Mouse (Mus musculus) MEL (cell line): Measurements from ENCODE around the gene Fbn1. TPM values are rescaled to one million over a fixed set of nuclear protein-coding genes. Genes with fewer than 3 reads are reported as not detected.

Experiments used
- DNase-seq: peaks from one replicate; pipeline ENCODE4 v3.0.0; 2011; ENCODE audit warnings: low read depth, low spot score
- H3K27ac ChIP-seq: 2 replicates; pipeline ENCODE4 v1.5.1; 2012; ENCODE audit warnings: low read depth, mild to moderate bottlenecking, control low read depth, low read length, moderate library complexity; ENCODE audit not compliant: control insufficient read depth
- H3K27me3 ChIP-seq, 2 experiments: fragments of 150-350 bp in 1 of 2; sonication (generic) in 1 of 2; 2 replicates each; pipeline ENCODE4 v1.6.1; 2012; ENCODE audit warnings: low read length in 2 of 2, mild to moderate bottlenecking in 2 of 2, improper control_type of control experiment in 1 of 2, moderate library complexity in 1 of 2; ENCODE audit not compliant: insufficient read depth in 2 of 2, control insufficient read depth in 1 of 2
- H3K36me3 ChIP-seq, 2 experiments: 2 replicates each; pipeline ENCODE4 v1.6.1; 2012 to 2014; ENCODE audit warnings: low read length in 2 of 2, improper control_type of control experiment in 1 of 2, inconsistent platforms in 1 of 2, mild to moderate bottlenecking in 1 of 2; ENCODE audit not compliant: insufficient read depth in 2 of 2, control insufficient read depth in 1 of 2
- H3K4me1 ChIP-seq, 2 experiments: fragments of 150-350 bp in 1 of 2; sonication (generic) in 1 of 2; 2 replicates each; pipeline ENCODE4 v1.6.1; 2012; ENCODE audit warnings: low read length in 2 of 2, improper control_type of control experiment in 1 of 2, mild to moderate bottlenecking in 1 of 2; ENCODE audit not compliant: insufficient read depth in 2 of 2, control insufficient read depth in 1 of 2
- H3K4me3 ChIP-seq, 2 experiments: fragments of 150-350 bp in 1 of 2; sonication (generic) in 1 of 2; 2 replicates each; pipeline ENCODE4 v1.5.1; 2012; ENCODE audit warnings: low read depth in 2 of 2, low read length in 2 of 2, mild to moderate bottlenecking in 2 of 2, moderate library complexity in 2 of 2, control low read depth in 1 of 2, improper control_type of control experiment in 1 of 2; ENCODE audit not compliant: control insufficient read depth in 1 of 2, insufficient read depth in 1 of 2
- H3K79me2 ChIP-seq: 2 replicates; pipeline ENCODE4 v1.6.1; 2012; ENCODE audit warnings: mild to moderate bottlenecking, low read length, moderate library complexity; ENCODE audit not compliant: control insufficient read depth, poor library complexity, insufficient read depth
- H3K9ac ChIP-seq: 2 replicates; pipeline ENCODE4 v1.6.1; 2012; ENCODE audit warnings: low read depth, mild to moderate bottlenecking, control low read depth, low read length, moderate library complexity; ENCODE audit not compliant: control insufficient read depth, poor library complexity, severe bottlenecking
- H3K9me3 ChIP-seq: fragments of 150-350 bp; sonication (generic); replicated peaks from 2 replicates; pipeline ENCODE4 v1.6.1; 2012; ENCODE audit warnings: mild to moderate bottlenecking, low read length, improper control_type of control experiment, moderate library complexity; ENCODE audit not compliant: insufficient read depth
- CHD1 ChIP-seq: IDR thresholded peaks from 2 replicates; pipeline ENCODE4 v1.6.1; 2012; ENCODE audit warnings: low read depth, mild to moderate bottlenecking, inconsistent platforms, low read length, improper control_type of control experiment
- CTCF ChIP-seq, 3 experiments: IDR thresholded peaks in 2 of 3; conservative IDR thresholded peaks in 1 of 3; 2 replicates each; pipeline ENCODE4 v1.5.1; 2011 to 2012; ENCODE audit warnings: low read length in 3 of 3, low read depth in 2 of 3, mild to moderate bottlenecking in 2 of 3, improper control_type of control experiment in 1 of 3, inconsistent platforms in 1 of 3, mixed read lengths in 1 of 3, moderate library complexity in 1 of 3; ENCODE audit not compliant: control insufficient read depth in 1 of 3, insufficient read depth in 1 of 3, poor library complexity in 1 of 3, severe bottlenecking in 1 of 3
- E2F4 ChIP-seq: IDR thresholded peaks from 2 replicates; pipeline ENCODE4 v1.6.1; 2011; ENCODE audit warnings: low read depth, low read length, improper control_type of control experiment, borderline replicate concordance
- EP300 ChIP-seq, 2 experiments: IDR thresholded peaks; 2 replicates each; pipeline ENCODE4 v1.6.1; 2011; ENCODE audit warnings: improper control_type of control experiment in 2 of 2, low read length in 2 of 2, low read depth in 1 of 2, mild to moderate bottlenecking in 1 of 2
- ETS1 ChIP-seq: IDR thresholded peaks from 2 replicates; pipeline ENCODE4 v1.6.1; 2012; ENCODE audit warnings: low read depth, mild to moderate bottlenecking, inconsistent platforms, low read length, improper control_type of control experiment, moderate library complexity
- GATA1 ChIP-seq: IDR thresholded peaks from 2 replicates; pipeline ENCODE4 v1.6.1; 2011; ENCODE audit warnings: low read depth, low read length, improper control_type of control experiment
- HCFC1 ChIP-seq: IDR thresholded peaks from 2 replicates; pipeline ENCODE4 v1.6.1; 2012; ENCODE audit warnings: low read depth, mild to moderate bottlenecking, inconsistent platforms, low read length, improper control_type of control experiment, moderate library complexity
- MAX ChIP-seq: IDR thresholded peaks from 2 replicates; pipeline ENCODE4 v1.6.1; 2011; ENCODE audit warnings: low read length, improper control_type of control experiment
- MAZ ChIP-seq: IDR thresholded peaks from 2 replicates; pipeline ENCODE4 v1.6.1; 2012; ENCODE audit warnings: low read depth, mild to moderate bottlenecking, inconsistent platforms, low read length, improper control_type of control experiment
- MXI1 ChIP-seq: IDR thresholded peaks from 2 replicates; pipeline ENCODE4 v1.6.1; 2011; ENCODE audit warnings: mild to moderate bottlenecking, low read depth, low read length, improper control_type of control experiment
- MYB ChIP-seq: IDR thresholded peaks from 2 replicates; pipeline ENCODE4 v1.6.1; 2011; ENCODE audit warnings: mild to moderate bottlenecking, low read depth, low read length, improper control_type of control experiment
- MYC ChIP-seq: IDR thresholded peaks from 2 replicates; pipeline ENCODE4 v1.6.1; 2011; ENCODE audit warnings: low read depth, mild to moderate bottlenecking, low read length, improper control_type of control experiment, moderate library complexity
- NRF1 ChIP-seq: IDR thresholded peaks from 2 replicates; pipeline ENCODE4 v1.6.1; 2014; ENCODE audit warnings: low read depth, mild to moderate bottlenecking, inconsistent platforms, low read length, improper control_type of control experiment, moderate library complexity; ENCODE audit not compliant: poor library complexity, insufficient read depth, severe bottlenecking
- POLR2A ChIP-seq, 2 experiments: IDR thresholded peaks; 2 replicates each; pipeline ENCODE4 v1.6.1; 2011 to 2012; ENCODE audit warnings: low read length in 2 of 2, mild to moderate bottlenecking in 2 of 2, control low read depth in 1 of 2, improper control_type of control experiment in 1 of 2, low read depth in 1 of 2, moderate library complexity in 1 of 2; ENCODE audit not compliant: control insufficient read depth in 1 of 2, insufficient read depth in 1 of 2, poor library complexity in 1 of 2
- POLR2AphosphoS2 ChIP-seq: IDR thresholded peaks from 2 replicates; pipeline ENCODE4 v1.6.1; 2011; ENCODE audit warnings: low read length, improper control_type of control experiment
- POLR2AphosphoS5 ChIP-seq: IDR thresholded peaks from 2 replicates; pipeline ENCODE4 v1.6.1; 2012; ENCODE audit warnings: low read depth, borderline replicate concordance, mild to moderate bottlenecking, inconsistent platforms, low read length, moderate library complexity, mixed read lengths
- RCOR1 ChIP-seq: IDR thresholded peaks from 2 replicates; pipeline ENCODE4 v1.6.1; 2012; ENCODE audit warnings: low read depth, mild to moderate bottlenecking, inconsistent platforms, low read length, improper control_type of control experiment
- SMC3 ChIP-seq: IDR thresholded peaks from 2 replicates; pipeline ENCODE4 v1.6.1; 2011; ENCODE audit warnings: low read depth, low read length, improper control_type of control experiment
- TAL1 ChIP-seq: IDR thresholded peaks from 2 replicates; pipeline ENCODE4 v1.6.1; 2012; ENCODE audit warnings: mild to moderate bottlenecking, inconsistent platforms, low read length, moderate library complexity, mixed read lengths
- TBP ChIP-seq: IDR thresholded peaks from 2 replicates; pipeline ENCODE4 v1.8.0; 2011; ENCODE audit warnings: low read depth, low read length, improper control_type of control experiment
- UBTF ChIP-seq: IDR thresholded peaks from 2 replicates; pipeline ENCODE4 v1.6.1; 2012; ENCODE audit warnings: low read depth, mild to moderate bottlenecking, inconsistent platforms, low read length, improper control_type of control experiment, moderate library complexity, borderline replicate concordance; ENCODE audit not compliant: insufficient read depth
- USF1 ChIP-seq: IDR thresholded peaks from 2 replicates; pipeline ENCODE4 v1.6.1; 2014; ENCODE audit warnings: low read depth, mild to moderate bottlenecking, inconsistent platforms, low read length, improper control_type of control experiment, moderate library complexity
- ZC3H11A ChIP-seq: IDR thresholded peaks from 2 replicates; pipeline ENCODE4 v1.6.1; 2012; ENCODE audit warnings: low read depth, mild to moderate bottlenecking, inconsistent platforms, low read length, improper control_type of control experiment
- ZKSCAN1 ChIP-seq: IDR thresholded peaks from 2 replicates; pipeline ENCODE4 v1.6.1; 2012; ENCODE audit warnings: low read depth, mild to moderate bottlenecking, inconsistent platforms, low read length, improper control_type of control experiment, moderate library complexity
- ZNF384 ChIP-seq: IDR thresholded peaks from 2 replicates; pipeline ENCODE4 v1.6.1; 2012; ENCODE audit warnings: low read depth, mild to moderate bottlenecking, inconsistent platforms, low read length, improper control_type of control experiment
- polyA plus RNA-seq, 2 experiments: library from polyadenylated mRNA; stranded (reverse) in 1 of 2; unstranded in 1 of 2; fragments of >175 nt in 1 of 2; fragments of >200 nt in 1 of 2; gene quantifications; 2 replicates each; pipeline versions ENCODE4 v1.2.1 to v1.2.4; 2012; ENCODE audit warnings: low replicate concordance in 2 of 2, low read depth in 1 of 2; ENCODE audit not compliant: insufficient read length in 2 of 2, insufficient read depth in 1 of 2, missing spikeins in 1 of 2
- total RNA-seq: library from RNA; depleted of rRNA; stranded (reverse); fragments of 300-350 nt; gene quantifications from 2 replicates; pipeline ENCODE4 v1.2.3, GENCODE M21; 2012

Fbn1 gene
- total and polyA plus RNA-seq, 3 experiments = 0.01 TPM; not detected in 2

DNA sequence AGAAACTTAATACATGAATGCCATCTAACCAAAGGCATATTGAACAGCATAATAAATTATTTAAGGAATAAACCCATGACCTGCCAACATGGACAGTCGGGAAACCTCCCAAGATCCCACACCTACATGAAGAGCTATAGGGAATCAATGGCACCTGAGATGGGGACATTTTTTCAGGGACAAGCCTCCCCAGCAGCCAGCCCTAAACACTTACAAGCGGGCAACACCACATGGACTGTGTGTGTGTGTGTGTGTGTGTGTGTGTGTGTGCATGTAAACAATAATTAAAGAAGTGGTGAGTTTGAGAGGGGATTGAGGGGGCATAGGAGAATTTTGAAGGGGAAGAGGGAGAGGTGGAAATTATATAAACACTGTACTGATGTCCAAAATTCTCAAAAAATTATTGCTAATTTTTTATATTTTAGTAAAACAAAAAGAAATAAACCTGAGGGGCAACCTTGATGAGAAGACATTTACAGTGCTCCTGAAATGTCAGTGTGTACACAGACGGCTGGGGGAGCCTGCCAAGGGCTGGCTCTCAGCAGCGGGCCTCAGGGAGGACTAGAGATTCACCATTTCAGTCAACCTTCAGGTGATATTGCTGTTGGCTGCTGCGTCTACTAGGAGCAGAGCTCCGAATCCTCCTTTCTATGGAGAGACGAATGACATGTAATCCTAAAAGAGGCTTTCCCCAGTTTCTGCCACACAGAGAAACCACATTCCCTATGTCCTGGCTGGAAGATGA, 121.4 kb downstream of the Fbn1 start:
- Histone ChIP-seq H3K9ac (no peak overlapping the region), H3K4me1 (no peaks in the 10 kb centered on the region), H3K9me3 (no peaks in the 10 kb centered on the region), H3K79me2 (no peaks in the 10 kb centered on the region), H3K36me3 (no peaks in the 10 kb centered on the region), H3K27ac (no peak overlapping the region), H3K4me3 (no peak overlapping the region), H3K27me3 (no peaks in the 10 kb centered on the region; a peak in 1 of 4 replicates)
- no peak for DNase-seq
- TF ChIP-seq ZKSCAN1 = no peak
- TF ChIP-seq MAX = no peak
- TF ChIP-seq CTCF (IDR thresholded peaks at IDR 0.05 in 2 of 3, conservative IDR thresholded peaks at IDR 0.05 in 1 of 3; ENCODE audit: control insufficient read depth in 1 of 3, insufficient read depth in 1 of 3, low read depth in 2 of 3, low read length in 3 of 3, poor library complexity in 1 of 3, severe bottlenecking in 1 of 3) = no peak
- TF ChIP-seq E2F4 = no peak
- no peak for TF ChIP-seq RCOR1
- no peak for TF ChIP-seq TAL1
- no peak for TF ChIP-seq MXI1
- TF ChIP-seq HCFC1 = no peak
- TF ChIP-seq TBP = no peak
- TF ChIP-seq NRF1 = no peak

- no peak overlapping the region for H3K9ac ChIP-seq
- TF ChIP-seq USF1 (no peak), UBTF (no peak), ZNF384 (no peak), POLR2A (IDR thresholded peaks at IDR 0.05; ENCODE audit: control insufficient read depth in 1 of 2, insufficient read depth in 1 of 2, low read depth in 1 of 2, low read length in 2 of 2, poor library complexity in 1 of 2) (no peak), MYB (no peak), ZC3H11A (no peak), HCFC1 (no peak), POLR2AphosphoS5 (no peak), MYC (no peak), ETS1 (no peak), TAL1 (no peak), CHD1 (no peak), GATA1 (no peak), EP300 (IDR thresholded peaks at IDR 0.05; ENCODE audit: low read depth in 1 of 2, low read length in 2 of 2) (no peak), POLR2AphosphoS2 (no peak), MXI1 (no peak), MAZ (no peak), SMC3 (no peak)
- TF ChIP-seq, all 39 proteins: peak for 0
- Histone ChIP-seq H3K36me3 (no peaks in the 10 kb centered on the region), H3K9me3 (no peaks in the 10 kb centered on the region), H3K27ac (no peak overlapping the region), H3K27me3 (no peaks in the 10 kb centered on the region; a peak in 2 of 4 replicates), H3K4me1 (no peaks in the 10 kb centered on the region), H3K79me2 (no peaks in the 10 kb centered on the region), H3K4me3 (no peak overlapping the region)
- no peak for DNase-seq
Measured at GRCm38 (mm10) chr2:125384941-125385340, 122.9 kb downstream of the Fbn1 start.
